Mouse (Mus musculus): Measurements from ENCODE around the gene Arpc1b. TPM values are rescaled to one million over a fixed set of nuclear protein-coding genes. Genes with fewer than 3 reads are reported as not detected.
A peak's percentile ranks its signal among the peaks of the same experiment; 100 is the strongest.
"Not testable (repeated sequence)": the region's sequence is repeated elsewhere in the genome, so short reads cannot be mapped to it uniquely, and the experiment has no call there.

Gene Arpc1b
- polyA plus RNA-seq, 1 experiment from 2014 or later: 222 TPM

- H3K27ac ChIP-seq (replicated peaks; ENCODE audit: low read depth, low read length); H3K27me3 ChIP-seq (replicated peaks; ENCODE audit: control insufficient read depth, insufficient read depth, low read length); H3K9ac ChIP-seq (ENCODE audit: low read depth, low read length); DNase-seq (ENCODE audit: low spot score); H3K4me3 ChIP-seq (ENCODE audit: low read depth, low read length); H3K4me2 ChIP-seq (ENCODE audit: low read depth, low read length); H3K4me1 ChIP-seq (ENCODE audit: control insufficient read depth, insufficient read depth, low read length); H3K9me3 ChIP-seq (ENCODE audit: control insufficient read depth, low read length); ATAC-seq (ENCODE audit: low read depth): not testable (repeated sequence)
- 80% methylated on average over 2 of the region's 6 CpGs for WGBS
- peaks cover 97% of the 10 kb centered on the region for H3K36me3 ChIP-seq (ENCODE audit: control insufficient read depth, insufficient read depth, low read length)
Measured at GRCm38 (mm10) chr5:145129773-145130172, 15.8 kb downstream of the Arpc1b start.

- WGBS: 92% methylated on average over 11 of the region's 11 CpGs
- no peak for ATAC-seq (ENCODE audit: low read depth)
Measured at GRCm38 (mm10) chr5:145130191-145130590, 16.2 kb downstream of the Arpc1b start.

GRCm38 (mm10) chr5:145130995-145131394 is 17.0 kb downstream of the Arpc1b start:
- H3K36me3 ChIP-seq (ENCODE audit: control insufficient read depth, insufficient read depth, low read length): peaks cover 98% of the 10 kb centered on the region
- DNase-seq (ENCODE audit: low spot score) (no peak), ATAC-seq (ENCODE audit: low read depth) (no peak)
- H3K4me3 ChIP-seq (ENCODE audit: low read depth, low read length): no peak overlapping the region
- H3K4me1 ChIP-seq (ENCODE audit: control insufficient read depth, insufficient read depth, low read length): no peaks in the 10 kb centered on the region
- H3K4me2 ChIP-seq (ENCODE audit: low read depth, low read length): no peak overlapping the region
- 84% methylated on average over 3 of the region's 3 CpGs for WGBS
- H3K27me3 ChIP-seq (replicated peaks; ENCODE audit: control insufficient read depth, insufficient read depth, low read length): no peaks in the 10 kb centered on the region
- no peak overlapping the region for H3K9ac ChIP-seq (ENCODE audit: low read depth, low read length)
- H3K9me3 ChIP-seq (ENCODE audit: control insufficient read depth, low read length): no peaks in the 10 kb centered on the region
- no peak overlapping the region for H3K27ac ChIP-seq (replicated peaks; ENCODE audit: low read depth, low read length)

More at GRCm38 (mm10) chr5:145130191-145130590, 16.2 kb downstream of the Arpc1b start:
- no peak for DNase-seq (ENCODE audit: low spot score)
- Histone ChIP-seq H3K27me3 (replicated peaks; ENCODE audit: control insufficient read depth, insufficient read depth, low read length) (no peaks in the 10 kb centered on the region), H3K4me1 (ENCODE audit: control insufficient read depth, insufficient read depth, low read length) (no peaks in the 10 kb centered on the region), H3K9ac (ENCODE audit: low read depth, low read length) (no peak overlapping the region), H3K4me3 (ENCODE audit: low read depth, low read length) (no peak overlapping the region), H3K9me3 (ENCODE audit: control insufficient read depth, low read length) (no peaks in the 10 kb centered on the region), H3K4me2 (ENCODE audit: low read depth, low read length) (no peak overlapping the region), H3K27ac (replicated peaks; ENCODE audit: low read depth, low read length) (no peak overlapping the region), H3K36me3 (ENCODE audit: control insufficient read depth, insufficient read depth, low read length) (peaks cover 97% of the 10 kb centered on the region)

- H3K4me1 ChIP-seq (ENCODE audit: control insufficient read depth, insufficient read depth, low read length): not testable (repeated sequence)
Measured at GRCm38 (mm10) chr5:145133275-145133674, 19.3 kb downstream of the Arpc1b start.

GRCm38 (mm10) chr5:145138836-145139235 is 24.8 kb downstream of the Arpc1b start:
- no peak for ATAC-seq (ENCODE audit: low read depth)
- H3K4me2 ChIP-seq (ENCODE audit: low read depth, low read length): peak overlapping the region; percentile 93
- H3K27me3 ChIP-seq (replicated peaks; ENCODE audit: control insufficient read depth, insufficient read depth, low read length): no peaks in the 10 kb centered on the region
- 8% methylated on average over 6 of the region's 6 CpGs for WGBS
- peaks cover 12% of the 10 kb centered on the region for H3K4me1 ChIP-seq (ENCODE audit: control insufficient read depth, insufficient read depth, low read length)
- peak overlapping the region; percentile 96 for H3K4me3 ChIP-seq (ENCODE audit: low read depth, low read length)
- peaks cover 58% of the 10 kb centered on the region for H3K36me3 ChIP-seq (ENCODE audit: control insufficient read depth, insufficient read depth, low read length)
- peak overlapping the region; percentile 94 for H3K27ac ChIP-seq (replicated peaks; ENCODE audit: low read depth, low read length)
- H3K9me3 ChIP-seq (ENCODE audit: control insufficient read depth, low read length): no peaks in the 10 kb centered on the region
- DNase-seq (ENCODE audit: low spot score): peak; percentile 64
- peak overlapping the region; percentile 92 for H3K9ac ChIP-seq (ENCODE audit: low read depth, low read length)

More at GRCm38 (mm10) chr5:145133275-145133674, 19.3 kb downstream of the Arpc1b start:
- H3K9ac ChIP-seq (ENCODE audit: low read depth, low read length); H3K4me2 ChIP-seq (ENCODE audit: low read depth, low read length); H3K27ac ChIP-seq (replicated peaks; ENCODE audit: low read depth, low read length); ATAC-seq (ENCODE audit: low read depth); H3K4me3 ChIP-seq (ENCODE audit: low read depth, low read length); H3K9me3 ChIP-seq (ENCODE audit: control insufficient read depth, low read length); DNase-seq (ENCODE audit: low spot score); H3K27me3 ChIP-seq (replicated peaks; ENCODE audit: control insufficient read depth, insufficient read depth, low read length): not testable (repeated sequence)
- peaks cover 85% of the 10 kb centered on the region for H3K36me3 ChIP-seq (ENCODE audit: control insufficient read depth, insufficient read depth, low read length)
- 85% methylated on average over 6 of the region's 6 CpGs for WGBS

GRCm38 (mm10) chr5:145139571-145140519 is 25.8 kb downstream of the Arpc1b start, which contains the start of the genes Pdap1 and Bud31:
TSS of gene Pdap1 (minus strand) at chr5:145140238.
TSS of gene Bud31 (plus strand) at chr5:145140362.
- Histone ChIP-seq H3K9me3 (ENCODE audit: control insufficient read depth, low read length) (no peaks in the 10 kb centered on the region), H3K4me1 (ENCODE audit: control insufficient read depth, insufficient read depth, low read length) (peaks cover 12% of the 10 kb centered on the region), H3K27me3 (replicated peaks; ENCODE audit: control insufficient read depth, insufficient read depth, low read length) (no peaks in the 10 kb centered on the region), H3K4me2 (ENCODE audit: low read depth, low read length) (peak within 1 kb of the TSS; percentile 93), H3K4me3 (ENCODE audit: low read depth, low read length) (peak within 1 kb of the TSS; percentile 96), H3K36me3 (ENCODE audit: control insufficient read depth, insufficient read depth, low read length) (peaks cover 57% of the 10 kb centered on the region), H3K9ac (ENCODE audit: low read depth, low read length) (peak within 1 kb of the TSS; percentile 92), H3K27ac (replicated peaks; ENCODE audit: low read depth, low read length) (peak within 1 kb of the TSS; percentile 94)
- peak; percentile 94 for ATAC-seq (ENCODE audit: low read depth)
- DNase-seq (ENCODE audit: low spot score): peak; percentile 96
- WGBS: under 1% methylated on average over 67 of the region's 84 CpGs

GRCm38 (mm10) chr5:145140611-145141010 is 26.6 kb downstream of the Arpc1b start:
- Histone ChIP-seq H3K4me2 (ENCODE audit: low read depth, low read length) (peak overlapping the region; percentile 93), H3K4me3 (ENCODE audit: low read depth, low read length) (peak overlapping the region; percentile 96), H3K27me3 (replicated peaks; ENCODE audit: control insufficient read depth, insufficient read depth, low read length) (no peaks in the 10 kb centered on the region), H3K9me3 (ENCODE audit: control insufficient read depth, low read length) (no peaks in the 10 kb centered on the region), H3K27ac (replicated peaks; ENCODE audit: low read depth, low read length) (peak overlapping the region; percentile 94), H3K9ac (ENCODE audit: low read depth, low read length) (peak overlapping the region; percentile 92), H3K4me1 (ENCODE audit: control insufficient read depth, insufficient read depth, low read length) (peaks cover 12% of the 10 kb centered on the region), H3K36me3 (ENCODE audit: control insufficient read depth, insufficient read depth, low read length) (peaks cover 57% of the 10 kb centered on the region)
- WGBS: 1% methylated on average over 18 of the region's 18 CpGs
- ATAC-seq (ENCODE audit: low read depth) (no peak), DNase-seq (ENCODE audit: low spot score) (no peak)

GRCm38 (mm10) chr5:145147748-145148147 is 33.7 kb downstream of the Arpc1b start:
- Histone ChIP-seq H3K27me3 (replicated peaks; ENCODE audit: control insufficient read depth, insufficient read depth, low read length) (no peaks in the 10 kb centered on the region), H3K9me3 (ENCODE audit: control insufficient read depth, low read length) (no peaks in the 10 kb centered on the region), H3K36me3 (ENCODE audit: control insufficient read depth, insufficient read depth, low read length) (peaks cover 99% of the 10 kb centered on the region), H3K9ac (ENCODE audit: low read depth, low read length) (no peak overlapping the region), H3K27ac (replicated peaks; ENCODE audit: low read depth, low read length) (no peak overlapping the region), H3K4me1 (ENCODE audit: control insufficient read depth, insufficient read depth, low read length) (no peaks in the 10 kb centered on the region), H3K4me3 (ENCODE audit: low read depth, low read length) (no peak overlapping the region), H3K4me2 (ENCODE audit: low read depth, low read length) (no peak overlapping the region)
- DNase-seq (ENCODE audit: low spot score): no peak
- ATAC-seq (ENCODE audit: low read depth): no peak
- WGBS: 88% methylated on average over 5 of the region's 5 CpGs
